Mouse (Mus musculus): Measurements from ENCODE around the gene Cdyl.
"Not testable (repeated sequence)": the region's sequence is repeated elsewhere in the genome, so short reads cannot be mapped to it uniquely, and the experiment has no call there.

Gene Cdyl

DNA sequence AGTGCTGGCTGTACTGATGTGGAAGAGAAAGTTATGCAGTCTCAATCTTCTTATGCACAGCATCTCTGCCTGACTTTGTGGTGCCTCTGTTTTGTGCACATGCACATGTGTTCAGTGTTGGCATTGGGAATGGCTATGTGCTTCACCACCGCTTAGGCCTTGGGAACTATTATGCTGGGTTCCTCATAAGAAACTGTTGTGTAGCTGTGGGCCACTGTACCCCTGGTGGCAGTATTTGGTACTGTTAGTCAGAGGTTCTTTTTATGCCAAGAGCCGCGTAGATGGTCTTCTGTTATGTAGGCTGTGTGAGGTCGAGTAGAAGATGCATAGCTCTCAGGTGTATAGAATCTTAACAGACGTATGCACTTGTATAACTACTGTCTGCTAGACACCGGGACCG lies 147.4 kb downstream of the Cdyl start:
- no peak for DNase-seq

DNA sequence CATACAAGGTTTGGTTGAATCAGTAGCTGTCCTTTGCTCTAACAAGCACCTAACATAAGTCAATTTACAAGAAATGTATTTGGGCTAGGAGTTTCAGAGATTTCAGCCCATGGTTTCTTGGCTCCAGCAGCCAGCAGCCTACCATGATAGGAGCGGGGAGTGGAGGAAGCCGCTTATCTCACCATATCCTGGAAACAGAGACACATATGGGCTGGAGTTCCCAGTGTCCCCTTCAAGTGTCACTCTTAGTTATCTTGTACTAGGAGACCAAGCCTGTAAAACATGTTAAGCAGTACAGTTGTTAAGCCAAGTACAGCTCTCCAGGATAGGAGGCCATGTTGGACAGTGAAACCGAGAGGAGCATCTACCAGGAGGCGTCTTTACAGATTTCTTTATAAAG lies 147.9 kb downstream of the Cdyl start:
- DNase-seq: no peak

DNA sequence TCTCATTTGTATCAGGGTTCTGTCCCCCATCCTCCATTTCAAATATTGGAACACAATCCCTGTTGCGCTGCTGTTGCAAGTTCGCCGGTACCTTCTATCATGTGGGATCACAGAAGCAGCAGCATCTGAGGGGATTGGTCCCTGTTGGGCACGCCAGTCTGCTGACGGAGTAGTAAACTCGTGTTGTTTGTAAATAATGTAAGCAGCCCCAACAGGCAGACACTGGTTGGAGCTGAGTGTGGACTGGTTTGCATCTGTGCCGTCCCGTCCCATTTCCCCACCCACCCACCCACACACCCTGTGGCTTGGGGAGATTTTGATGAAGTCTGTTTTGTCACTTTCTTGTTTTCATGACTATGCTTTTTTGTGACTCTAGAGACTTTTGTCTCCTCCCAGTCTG lies 148.3 kb downstream of the Cdyl start:
- DNase-seq: no peak

DNA sequence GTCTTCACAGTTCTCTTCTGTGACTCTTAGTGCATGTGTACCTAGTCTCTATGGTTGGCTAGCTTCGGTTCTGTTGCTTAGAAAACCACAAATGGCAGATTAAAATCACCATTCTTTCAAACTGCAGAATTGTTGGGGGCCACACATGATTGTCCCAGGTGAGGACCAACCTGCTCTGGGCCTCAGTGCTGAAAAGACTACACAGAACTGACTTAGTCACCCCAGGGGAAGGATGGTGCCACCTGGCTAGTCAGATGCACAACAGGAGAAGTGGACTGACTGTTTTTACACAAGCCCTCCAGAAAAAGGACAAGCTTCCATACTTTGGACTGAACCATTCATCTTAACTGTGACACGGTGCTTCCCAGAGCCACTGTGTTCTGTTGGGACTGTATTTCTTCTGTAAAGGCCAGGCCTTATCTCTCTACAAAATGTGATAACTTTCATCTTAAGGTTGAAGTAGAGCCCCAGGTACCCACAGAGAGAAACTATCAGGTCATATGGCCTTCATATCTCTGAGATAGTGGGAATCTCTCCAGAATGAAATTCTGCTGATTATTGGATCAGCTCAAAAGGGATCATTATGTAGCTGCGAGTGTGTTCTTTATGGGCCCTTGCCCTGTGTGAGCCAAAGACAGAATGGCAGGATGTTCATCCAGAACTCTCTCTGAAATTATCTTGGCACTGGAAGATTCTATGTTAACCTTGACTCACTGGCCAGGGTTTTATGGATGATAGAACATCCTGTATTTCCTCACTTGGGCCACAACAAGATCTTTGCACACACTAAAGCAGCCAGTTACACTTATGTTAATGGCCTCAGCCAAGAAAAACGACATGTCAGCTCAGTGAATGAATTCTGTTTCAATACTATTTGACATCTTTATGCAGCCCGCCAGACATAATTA lies 149.9 kb downstream of the Cdyl start:
- no peak for DNase-seq

DNA sequence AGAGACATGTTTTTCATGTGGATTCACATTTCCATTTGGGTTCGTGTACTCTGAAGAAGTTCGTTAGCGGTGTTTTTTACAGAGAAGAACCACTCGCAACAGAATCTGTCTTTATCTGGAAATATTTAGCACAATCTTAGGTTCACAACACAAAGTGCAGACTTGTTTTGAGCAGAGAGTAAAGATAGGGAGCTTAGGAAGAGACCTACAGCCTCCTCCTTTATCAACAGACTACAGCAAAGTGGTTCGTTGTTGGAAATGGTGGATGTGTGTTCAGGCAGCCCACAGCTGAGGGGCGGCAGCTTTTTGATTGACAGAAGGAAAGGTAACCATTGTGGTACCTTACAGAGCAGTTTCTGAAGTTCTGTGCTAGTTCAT lies 150.5 kb downstream of the Cdyl start:
- no peak for DNase-seq

DNA sequence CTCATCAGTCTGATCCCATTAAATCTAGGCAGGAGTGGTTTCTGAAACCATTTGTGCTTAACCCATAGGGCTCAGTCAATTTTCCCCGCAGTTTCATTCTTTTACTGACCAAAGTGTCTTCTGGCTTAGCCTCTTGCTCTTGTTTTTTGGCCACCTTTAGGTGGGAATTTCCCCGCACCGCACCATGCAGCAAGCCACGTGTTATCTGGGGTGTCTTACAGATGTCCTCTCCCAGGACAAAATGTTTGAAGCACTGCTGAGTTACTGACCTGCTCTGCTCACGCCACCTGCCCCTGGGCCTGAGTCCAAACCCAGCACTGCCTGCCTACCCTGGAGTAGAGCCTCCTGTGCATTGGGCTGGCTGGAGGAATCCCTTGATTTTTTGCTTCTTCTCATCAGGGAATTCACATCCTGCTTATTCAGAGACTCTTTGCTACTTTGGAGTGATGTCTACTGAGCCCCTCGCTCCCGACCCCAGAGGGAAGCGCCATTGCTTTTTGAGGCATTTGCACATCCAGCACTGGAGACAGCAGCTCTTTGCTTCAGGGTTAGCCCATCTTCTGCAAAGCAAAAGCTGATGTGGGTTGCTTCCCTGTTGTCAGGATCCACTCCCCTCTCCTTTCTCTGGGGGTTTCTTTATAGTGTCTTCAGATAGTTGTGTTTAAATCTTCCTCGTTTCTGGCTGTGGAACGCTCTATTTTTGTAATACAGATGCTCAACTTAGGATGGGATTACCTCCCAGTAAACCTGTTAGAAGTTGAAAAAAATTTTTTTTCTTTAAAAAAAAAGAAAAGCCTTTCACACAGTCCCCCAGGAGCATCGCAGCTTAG lies 151.9 kb downstream of the Cdyl start:
- DNase-seq: peak; percentile 22

DNA sequence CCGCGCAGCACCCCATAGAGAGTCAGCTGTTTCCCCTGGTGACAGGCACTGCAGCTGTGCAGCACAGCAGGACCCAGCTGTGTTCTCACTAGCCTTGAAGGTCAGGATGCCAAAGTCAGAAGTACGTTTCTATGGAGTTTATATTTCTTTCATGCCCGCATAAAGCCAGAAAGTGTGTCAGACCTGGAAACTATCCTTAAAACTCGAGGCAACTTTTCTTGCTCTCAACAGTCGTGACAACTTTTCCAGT lies 152.5 kb downstream of the Cdyl start:
- DNase-seq: peak; percentile 70

DNA sequence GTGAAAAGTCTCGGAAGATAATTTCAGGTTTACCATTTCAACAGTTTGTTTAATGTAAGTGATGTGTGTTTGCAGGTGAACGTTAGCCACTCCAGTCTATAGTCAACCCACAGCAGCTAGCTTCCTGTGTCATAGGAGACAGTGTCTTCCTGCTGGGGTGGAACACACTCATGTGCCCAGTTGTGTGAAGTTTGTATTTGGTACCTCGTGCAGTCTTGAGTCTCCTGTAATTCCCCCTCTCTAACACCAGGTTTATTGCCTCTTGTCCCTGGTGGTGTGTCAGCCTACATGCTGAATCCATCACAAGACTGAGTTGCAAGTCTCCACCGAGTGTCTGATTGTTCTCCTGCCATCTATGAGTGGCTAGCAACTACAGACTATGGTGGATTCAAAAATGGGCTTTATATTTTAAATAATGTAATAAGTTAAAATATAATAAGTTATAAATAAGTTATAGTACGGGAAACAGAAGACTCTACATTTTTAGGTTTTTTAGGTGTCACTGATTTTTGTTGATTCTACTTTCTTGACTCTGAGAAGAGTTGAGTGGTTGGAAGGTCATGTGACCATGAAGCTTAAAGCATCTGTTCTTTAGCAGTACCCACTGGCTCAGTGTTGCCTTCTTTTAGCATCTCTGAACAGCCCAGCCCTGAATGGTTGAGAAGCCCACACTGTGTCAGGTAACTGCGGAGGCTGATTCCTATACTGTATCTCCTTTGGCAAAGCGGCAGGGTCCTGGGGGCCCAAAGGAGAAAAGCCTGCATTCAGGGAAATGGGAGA lies 153.9 kb downstream of the Cdyl start:
- DNase-seq: peak; percentile 20

DNA sequence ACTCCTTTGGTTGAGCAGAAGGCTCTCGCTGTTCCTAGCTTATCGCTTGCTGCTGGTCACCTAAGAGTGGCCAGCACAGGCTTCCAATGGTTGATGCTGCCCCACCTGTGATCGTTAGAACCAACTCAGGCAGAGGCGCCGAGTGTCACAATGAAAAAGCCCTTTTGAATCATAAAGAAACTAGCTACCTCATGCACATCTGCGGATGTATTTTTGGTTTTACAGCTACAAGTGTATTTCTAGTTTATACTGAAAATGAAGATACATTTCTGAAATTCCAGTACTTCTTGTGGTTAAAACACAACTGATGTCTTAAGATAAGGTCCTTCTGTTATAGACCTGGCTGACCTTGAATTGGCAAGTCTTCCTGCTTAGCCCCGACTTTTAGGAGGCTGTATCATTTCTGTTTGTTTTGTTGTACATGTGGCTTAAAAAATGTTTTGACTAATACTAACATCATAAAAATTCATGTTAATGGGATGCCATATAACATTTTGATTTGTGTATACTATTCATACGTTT lies 155.6 kb downstream of the Cdyl start:
- no peak for DNase-seq

DNA sequence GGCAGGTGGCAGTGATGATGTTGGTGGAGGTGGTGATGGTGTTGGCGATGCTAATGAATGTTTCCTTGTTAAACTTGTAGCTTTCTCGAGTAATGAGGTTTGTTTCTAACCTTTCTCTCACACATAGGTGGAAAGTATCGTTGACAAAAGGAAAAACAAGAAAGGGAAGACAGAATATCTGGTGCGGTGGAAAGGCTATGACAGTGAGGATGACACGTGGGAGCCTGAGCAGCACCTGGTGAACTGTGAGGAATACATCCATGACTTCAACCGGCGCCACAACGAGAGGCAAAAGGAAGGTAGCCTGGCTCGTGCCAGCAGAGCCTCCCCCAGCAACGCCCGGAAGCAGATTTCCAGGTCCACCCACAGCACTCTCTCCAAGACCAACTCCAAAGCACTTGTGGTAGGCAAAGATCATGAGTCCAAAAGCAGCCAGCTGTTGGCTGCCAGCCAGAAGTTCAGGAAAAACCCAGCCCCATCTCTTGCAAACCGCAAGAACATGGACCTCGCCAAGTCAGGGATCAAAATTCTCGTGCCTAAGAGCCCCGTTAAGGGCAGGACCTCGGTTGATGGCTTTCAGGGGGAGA lies 156.2 kb downstream of the Cdyl start:
- DNase-seq: no peak

DNA sequence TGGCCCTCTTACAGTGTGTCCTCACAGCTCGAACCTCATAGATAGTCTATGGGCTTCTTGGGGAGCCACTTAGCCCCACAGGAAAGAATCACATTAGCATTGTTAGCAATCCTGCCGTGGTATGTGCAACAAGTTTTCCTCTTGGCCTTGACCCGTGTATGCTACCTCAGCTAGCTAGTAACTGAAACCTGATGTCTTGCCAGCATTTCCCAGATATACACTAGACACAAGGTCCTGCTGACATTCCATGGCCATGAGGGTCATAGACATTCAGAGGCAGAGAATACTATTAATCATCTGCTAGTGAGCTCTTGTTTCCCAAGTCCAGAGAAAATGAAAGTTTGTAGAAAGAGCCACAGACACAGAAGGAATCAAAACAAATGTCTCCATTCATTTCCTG lies 158.0 kb downstream of the Cdyl start:
- DNase-seq: no peak

DNA sequence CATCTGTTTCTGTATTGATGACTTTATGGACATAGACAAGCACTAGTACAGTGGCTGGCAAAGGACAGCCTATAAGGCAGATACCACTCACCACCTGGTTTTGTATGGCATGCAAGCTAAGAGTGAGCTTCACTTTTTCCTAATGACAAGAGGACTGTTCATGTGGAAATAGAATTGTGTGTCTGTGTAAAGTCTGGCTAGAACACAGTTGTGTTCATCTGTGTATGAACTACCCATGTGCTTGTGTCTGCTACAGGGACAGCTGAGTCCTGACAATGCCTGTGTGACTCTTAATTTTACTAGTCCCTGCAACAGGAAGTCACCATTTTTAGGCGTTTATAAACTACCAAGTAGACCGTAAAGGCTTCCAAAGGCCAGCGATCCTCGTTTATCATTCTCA lies 158.4 kb downstream of the Cdyl start:
- no peak for DNase-seq

DNA sequence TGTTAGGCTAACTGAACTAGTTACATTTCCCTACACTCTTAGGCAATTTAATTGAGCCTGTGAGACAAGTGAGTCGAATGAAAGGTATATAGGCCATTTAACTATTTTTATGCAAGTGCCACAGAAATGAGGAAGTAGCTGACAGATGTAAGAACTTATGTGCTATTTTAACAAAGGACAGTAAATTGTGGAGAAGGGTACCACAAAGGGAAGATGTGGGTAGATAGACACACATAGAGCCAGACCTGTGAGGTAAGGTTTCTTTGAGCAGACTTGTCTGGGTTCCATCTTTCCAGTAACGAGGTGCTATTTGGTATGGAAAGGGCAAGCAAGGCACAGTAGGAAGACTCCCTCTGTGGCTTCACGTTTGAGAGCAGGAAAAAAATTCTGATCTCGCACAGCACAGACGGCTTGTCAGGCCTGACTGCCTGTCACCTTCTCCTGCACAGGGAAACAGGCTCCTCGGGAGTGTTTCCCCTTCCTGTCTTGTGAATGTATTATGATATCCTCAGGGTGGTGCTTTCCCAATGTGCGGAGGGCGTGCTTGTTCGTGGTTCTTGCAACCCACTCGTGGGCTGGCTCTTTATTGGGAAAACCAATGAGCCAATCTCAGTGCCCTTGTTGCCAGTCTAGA lies 162.3 kb downstream of the Cdyl start:
- no peak for DNase-seq

DNA sequence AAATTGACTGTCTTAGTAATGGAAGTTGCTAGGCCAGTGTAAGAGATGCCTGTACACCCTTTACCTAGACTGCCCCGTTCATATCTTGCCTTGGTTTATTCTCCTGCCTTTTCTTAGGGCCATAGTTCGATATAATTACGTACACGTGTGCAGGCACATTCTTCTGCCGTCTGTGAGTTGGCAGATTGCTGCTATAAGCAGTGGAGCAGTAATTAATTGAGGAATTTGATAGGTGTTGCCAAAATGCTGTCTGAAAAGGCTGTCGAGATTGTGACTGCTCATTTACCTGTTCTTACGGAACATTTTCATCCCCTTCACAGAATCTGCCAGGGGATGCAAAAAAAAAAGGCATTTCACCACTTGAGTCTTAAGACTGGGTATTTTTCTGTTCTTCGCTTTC lies 163.2 kb downstream of the Cdyl start:
- no peak for DNase-seq

DNA sequence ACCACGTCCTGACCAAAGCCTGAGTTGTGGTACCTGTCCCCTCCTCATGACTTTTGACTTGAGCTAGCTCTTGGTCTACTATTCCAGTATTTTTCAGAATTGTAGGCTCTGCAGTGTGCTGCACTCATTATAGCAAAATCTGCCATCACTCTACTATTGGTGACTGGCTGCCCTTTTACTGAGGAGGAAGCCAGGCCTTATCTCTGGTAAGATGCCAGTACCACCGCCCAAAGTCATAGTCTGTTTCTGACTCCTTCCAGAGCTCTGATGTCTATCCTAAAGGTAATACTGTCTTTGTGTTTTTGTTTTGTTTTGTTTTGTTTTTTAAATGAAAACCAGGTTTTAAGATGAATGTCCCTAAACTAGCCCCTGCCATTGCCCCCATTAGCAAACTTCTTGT lies 166.0 kb downstream of the Cdyl start:
- no peak for DNase-seq

DNA sequence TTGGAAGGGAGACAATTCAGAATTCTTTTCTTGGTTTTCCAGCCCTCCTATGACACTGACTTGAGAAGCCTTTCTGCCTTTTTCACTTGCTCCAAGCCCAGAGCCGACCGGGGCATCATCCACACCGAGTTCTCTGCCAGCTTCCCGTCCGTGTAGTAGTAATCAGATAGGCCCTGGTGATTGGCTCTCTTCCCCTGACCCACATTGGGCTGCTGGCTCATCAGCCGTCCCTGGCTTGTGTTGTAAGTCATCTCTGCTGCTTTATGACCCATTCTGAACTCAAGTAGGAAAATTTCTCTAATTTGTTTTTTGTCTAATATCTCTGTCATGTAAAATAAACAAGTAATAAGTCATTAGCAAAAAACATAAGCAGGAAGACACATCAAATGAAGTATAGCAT lies 173.0 kb downstream of the Cdyl start:
- no peak for DNase-seq

DNA sequence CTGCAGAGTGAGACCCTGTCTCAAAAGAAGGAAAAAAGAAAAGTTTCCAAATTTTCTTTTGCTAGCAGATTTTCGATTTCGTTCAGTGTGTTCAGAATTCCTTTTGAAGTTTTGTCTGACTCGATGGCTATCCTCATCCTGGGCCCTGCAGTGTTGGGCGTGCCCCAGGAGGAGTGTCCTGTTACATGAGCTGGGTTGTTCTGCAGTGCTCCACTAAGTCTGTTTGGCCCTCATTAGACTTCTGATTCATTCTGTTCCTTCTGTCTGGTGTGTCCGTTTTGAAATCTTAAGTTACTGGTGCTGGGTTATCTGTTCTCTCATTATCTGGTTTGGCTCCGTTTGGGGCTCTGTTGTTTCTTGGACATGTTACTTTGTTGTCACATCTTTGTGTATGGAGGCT lies 174.3 kb downstream of the Cdyl start:
- no peak for DNase-seq

DNA sequence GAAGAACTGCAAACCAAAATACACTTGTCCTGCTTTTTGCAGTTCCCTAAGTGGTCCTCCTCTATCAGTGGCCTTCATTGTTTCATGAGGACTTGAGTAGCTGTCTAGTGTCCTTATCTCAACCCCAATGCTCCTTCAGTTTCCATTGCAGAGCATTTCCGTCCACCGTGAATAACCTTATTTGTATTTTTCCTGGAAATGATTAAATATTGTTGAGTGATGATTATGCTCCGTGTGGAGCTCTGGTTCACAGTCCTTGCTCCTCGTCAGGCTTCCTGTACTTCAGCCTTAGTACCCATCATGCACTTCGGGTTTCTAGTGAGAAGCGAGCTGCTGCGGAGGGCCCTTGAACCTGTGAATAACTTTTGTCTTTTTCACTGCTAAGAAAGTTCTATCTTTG lies 176.0 kb downstream of the Cdyl start:
- DNase-seq: no peak

DNA sequence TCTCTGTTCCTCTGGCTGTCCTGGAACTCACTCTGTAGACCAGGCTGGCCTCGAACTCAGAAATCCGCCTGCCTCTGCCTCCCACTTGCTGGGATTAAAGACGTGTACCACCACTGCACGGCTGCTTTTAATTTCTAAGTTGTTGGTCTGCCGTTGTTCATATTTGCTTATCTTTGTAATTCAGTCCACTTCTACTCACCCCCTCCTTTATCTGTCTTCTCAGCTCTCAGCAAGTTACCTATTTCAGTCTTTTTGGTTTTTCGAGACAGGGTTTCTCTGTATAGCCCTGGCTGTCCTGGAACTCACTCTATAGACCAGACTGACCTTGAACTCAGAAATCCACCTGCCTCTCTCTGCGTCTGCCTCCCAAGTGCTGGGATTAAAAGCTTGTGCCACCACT lies 176.9 kb downstream of the Cdyl start:
- DNase-seq: not testable (repeated sequence)

DNA sequence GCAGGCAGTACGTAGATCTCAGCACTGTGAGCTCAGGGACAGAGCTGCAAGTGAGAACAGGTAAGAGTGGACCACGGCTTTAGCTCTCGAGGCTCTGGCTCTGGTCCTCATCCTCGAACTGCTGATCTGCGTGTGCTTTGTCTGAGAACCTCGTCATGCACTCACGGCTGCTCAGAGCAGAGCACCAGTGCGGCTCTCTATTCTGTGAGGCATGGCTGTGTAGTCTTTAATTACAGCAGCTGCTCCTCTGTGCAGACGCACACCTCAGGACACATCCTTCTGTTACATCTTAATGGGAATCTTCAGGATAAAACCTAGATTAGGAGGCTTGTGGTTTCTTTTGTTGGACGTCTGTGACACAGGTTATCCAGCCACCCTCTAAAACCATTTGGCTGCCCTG lies 180.5 kb downstream of the Cdyl start:
- no peak for DNase-seq

DNA sequence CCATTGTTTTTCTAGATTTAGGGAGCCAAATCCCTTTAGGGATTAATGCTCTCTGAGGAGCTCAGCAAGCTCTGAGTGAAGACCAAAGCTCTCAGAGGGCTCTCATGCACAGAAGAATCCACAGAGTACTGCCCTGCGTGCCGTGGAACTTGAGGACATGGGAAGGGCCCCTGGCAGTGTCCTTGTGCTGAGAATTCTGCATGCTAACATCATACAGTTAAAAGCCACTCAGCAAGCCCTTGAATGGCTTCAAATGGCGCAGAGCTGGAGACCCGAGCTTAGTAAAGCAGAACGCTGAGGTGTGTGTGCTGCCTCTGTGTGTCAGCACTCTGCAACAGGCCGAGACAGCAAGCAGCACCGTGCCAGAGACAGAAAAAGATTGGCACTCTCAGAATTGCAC lies 183.8 kb downstream of the Cdyl start:
- DNase-seq: no peak

DNA sequence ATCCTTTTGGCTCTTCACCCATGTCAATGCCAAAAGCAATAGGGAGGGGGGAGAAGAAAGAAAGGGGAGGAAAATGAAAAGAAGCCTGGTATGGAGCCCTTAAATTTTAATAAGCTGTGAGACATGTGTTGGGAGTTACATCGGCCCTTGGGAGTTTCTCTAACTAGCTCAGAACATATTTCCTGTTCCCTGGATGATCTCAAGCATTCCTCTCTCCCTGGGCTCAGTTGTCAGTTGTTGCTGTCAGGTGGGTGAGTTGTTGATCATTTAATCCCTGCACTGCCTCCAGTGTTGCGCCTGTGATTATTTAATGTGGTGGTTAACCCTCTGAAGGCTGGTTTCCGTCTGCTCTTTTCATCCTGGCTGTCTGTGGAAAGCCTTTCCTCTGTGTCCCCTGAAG lies 185.7 kb downstream of the Cdyl start:
- no peak for DNase-seq

DNA sequence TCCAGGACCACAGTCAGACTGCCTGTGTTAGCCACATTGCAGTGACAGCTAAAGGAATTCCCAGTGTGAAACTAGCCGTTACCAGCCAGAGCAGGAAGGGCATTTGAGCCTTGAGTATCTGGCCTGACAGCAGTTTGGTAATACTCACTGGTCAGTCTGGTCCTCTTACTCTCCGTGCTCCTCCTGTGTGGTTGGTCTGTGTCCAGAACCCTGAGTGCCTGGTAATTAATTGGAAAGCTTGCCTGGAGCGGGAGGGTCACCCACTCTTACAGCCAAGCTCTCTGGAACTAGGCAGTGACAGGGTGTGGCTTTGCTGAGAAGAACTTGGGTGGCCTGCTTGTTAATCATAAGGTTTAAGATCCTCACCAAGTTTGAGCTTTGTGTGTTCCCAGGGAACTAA lies 189.1 kb downstream of the Cdyl start:
- no peak for DNase-seq

Measured in thymus, postnatal 4 days (tissue).